Mouse (Mus musculus) erythroblast, embryonic 14.5 days (primary cell): ENCODE data around the gene Arhgap31.

Experiments used
- GATA1 ChIP-seq: IDR thresholded peaks from 2 replicates; pipeline ENCODE4 v1.6.1; 2012; ENCODE audit warnings: low read length, inconsistent platforms, mixed read lengths
- TAL1 ChIP-seq: IDR thresholded peaks from 3 replicates; pipeline ENCODE4 v1.6.1; 2012; ENCODE audit warnings: low read length, inconsistent platforms, mixed read lengths

- TF ChIP-seq TAL1 (no peak), GATA1 (no peak)
Measured at GRCm38 (mm10) chr16:38712581-38713403, at the start of gene Arhgap31.
